Mouse (Mus musculus) liver, embryonic 12.5 days (tissue): ENCODE results near the gene Cxcl9. TPM values are rescaled to one million over a fixed set of nuclear protein-coding genes. Genes with fewer than 3 reads are reported as not detected.

Experiments
- polyA plus RNA-seq: library from polyadenylated mRNA; unstranded; fragments of >200 nt; fragmentation: Nextera tagmentation; extraction: Ambion mirVana; gene quantifications from 2 replicates; pipeline ENCODE4 v1.2.1, GENCODE M21; 2016

The Cxcl9 gene
- polyA plus RNA-seq, 1 experiment from 2014 or later, result not detected

Other genes with a start within 250 kb of the Cxcl9 start
- 84.0 and 87.0 TPM in 2 replicates for gene G3bp2, start 244.4 kb downstream of the Cxcl9 start, polyA plus RNA-seq
- 35.6 and 37.1 TPM in 2 replicates for gene Uso1, start 190.1 kb downstream of the Cxcl9 start, polyA plus RNA-seq
- gene U90926, start 112.7 kb downstream of the Cxcl9 start, polyA plus RNA-seq, result not detected in 2 replicates
- not detected in 2 replicates for gene Ppef2, start 71.8 kb downstream of the Cxcl9 start, polyA plus RNA-seq
- gene Naaa, start 49.9 kb downstream of the Cxcl9 start, polyA plus RNA-seq, result 3.0 TPM in 2 replicates
- 35.1 and 36.3 TPM in 2 replicates for gene Sdad1, start 17.6 kb downstream of the Cxcl9 start, polyA plus RNA-seq
- gene Art3, start 3.7 kb upstream of the Cxcl9 start, polyA plus RNA-seq, result 0.78 and 1.0 TPM in 2 replicates
- gene Cxcl10, start 20.8 kb upstream of the Cxcl9 start, polyA plus RNA-seq, result 6.6 and 6.7 TPM in 2 replicates
- gene Nup54, start 107.1 kb upstream of the Cxcl9 start, polyA plus RNA-seq, result 49.0 and 49.2 TPM in 2 replicates
- gene Scarb2, start 178.8 kb upstream of the Cxcl9 start, polyA plus RNA-seq, result 4.2 and 4.3 TPM in 2 replicates
- 0.69 and 0.88 TPM in 2 replicates for gene Fam47e, start 227.0 kb upstream of the Cxcl9 start, polyA plus RNA-seq